Mouse (Mus musculus) testis, adult 2 months (tissue): ENCODE measurements at regions not wholly inside any gene's neighbourhood (a gene's known extent, or its start where the extent isn't known, plus 50 kb on each side); places are given as distances from the start of the nearest gene placed in this dataset.

Source experiments
- H3K27ac ChIP-seq: fragments of 200-500 bp; 2 replicates; pipeline ENCODE4 v1.5.1; 2012; ENCODE audit warnings: low read depth, low read length; ENCODE audit not compliant: control insufficient read depth, insufficient read depth
- H3K27me3 ChIP-seq: fragments of 200-500 bp; 2 replicates; pipeline ENCODE4 v1.6.1; 2012; ENCODE audit warnings: mild to moderate bottlenecking, low read length, moderate library complexity; ENCODE audit not compliant: control insufficient read depth, insufficient read depth
- H3K36me3 ChIP-seq: fragments of 200-500 bp; 2 replicates; pipeline ENCODE4 v1.6.1; 2012; ENCODE audit warnings: mild to moderate bottlenecking, low read length; ENCODE audit not compliant: control insufficient read depth, insufficient read depth
- H3K4me1 ChIP-seq: fragments of 200-500 bp; 2 replicates; pipeline ENCODE4 v1.6.1; 2012; ENCODE audit warnings: low read length; ENCODE audit not compliant: control insufficient read depth, insufficient read depth
- H3K4me3 ChIP-seq: fragments of 200-500 bp; 2 replicates; pipeline ENCODE4 v1.5.1; 2012; ENCODE audit warnings: low read depth, mild to moderate bottlenecking, low read length, moderate library complexity, mixed read lengths; ENCODE audit not compliant: control insufficient read depth
- CTCF ChIP-seq: fragments of 200-500 bp; IDR thresholded peaks from 2 replicates; pipeline ENCODE4 v1.5.1; 2012; ENCODE audit warnings: low read depth, mild to moderate bottlenecking, inconsistent platforms, low read length, moderate library complexity; ENCODE audit not compliant: control insufficient read depth, insufficient read depth, insufficient replicate concordance
- POLR2A ChIP-seq: fragments of 200-500 bp; IDR thresholded peaks from 2 replicates; pipeline ENCODE4 v1.6.1; 2012; ENCODE audit warnings: low read depth, mild to moderate bottlenecking, inconsistent platforms, low read length, moderate library complexity; ENCODE audit not compliant: control insufficient read depth

- TF ChIP-seq CTCF (no peak), POLR2A (no peak)
- H3K27me3 ChIP-seq: no peaks in the 10 kb centered on the region
- no peak overlapping the region for H3K4me3 ChIP-seq
- no peaks in the 10 kb centered on the region for H3K36me3 ChIP-seq
- H3K4me1 ChIP-seq: peaks cover 2% of the 10 kb centered on the region; the same call in 1 of the 2 replicates
- H3K27ac ChIP-seq: no peak overlapping the region
These were observed 125.5 kb upstream of the Adgrl2 start for GRCm38 (mm10) chr3:149115901-149116300.

DNA sequence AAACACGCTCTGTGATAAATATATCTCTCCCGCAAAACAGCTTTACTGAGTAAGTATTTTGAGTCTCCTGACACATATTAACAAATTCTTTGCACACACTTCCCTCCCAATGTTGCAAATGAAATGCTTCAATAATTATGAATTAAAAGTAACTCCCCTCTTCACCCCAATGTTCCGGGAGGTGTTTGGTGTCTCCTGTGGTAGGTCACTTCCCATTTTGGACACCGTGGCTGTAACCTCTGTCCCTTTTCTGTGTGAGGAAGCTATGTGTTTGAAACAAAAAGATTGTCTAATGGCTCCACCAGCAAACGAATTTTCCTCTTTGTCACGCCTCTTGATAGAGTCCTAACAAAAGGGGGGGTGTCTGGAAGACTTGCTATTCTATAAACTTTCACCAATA, 122.5 kb upstream of the Adgrl2 start:
- TF ChIP-seq POLR2A (no peak), CTCF (no peak)
- Histone ChIP-seq H3K27ac (no peak overlapping the region), H3K27me3 (no peaks in the 10 kb centered on the region), H3K36me3 (no peaks in the 10 kb centered on the region), H3K4me3 (no peak overlapping the region), H3K4me1 (peaks cover 2% of the 10 kb centered on the region; the same call in 1 of the 2 replicates)

GRCm38 (mm10) chr3:149111529-149112439, 121.4 kb upstream of the Adgrl2 start:
- no peak overlapping the region for H3K27ac ChIP-seq

GRCm38 (mm10) chr3:149110831-149111230, 120.5 kb upstream of the Adgrl2 start:
- no peak for TF ChIP-seq POLR2A
- TF ChIP-seq CTCF: no peak
- H3K4me1 ChIP-seq: no peaks in the 10 kb centered on the region
- no peaks in the 10 kb centered on the region for H3K27me3 ChIP-seq
- H3K4me3 ChIP-seq: no peak overlapping the region
- H3K36me3 ChIP-seq: no peaks in the 10 kb centered on the region
- no peak overlapping the region for H3K27ac ChIP-seq

More at GRCm38 (mm10) chr3:149111529-149112439, 121.4 kb upstream of the Adgrl2 start:
- no peaks in the 10 kb centered on the region for H3K4me1 ChIP-seq
- H3K27me3 ChIP-seq: no peaks in the 10 kb centered on the region
- no peaks in the 10 kb centered on the region for H3K36me3 ChIP-seq
- no peak for TF ChIP-seq CTCF
- TF ChIP-seq POLR2A: no peak
- no peak overlapping the region for H3K4me3 ChIP-seq

DNA sequence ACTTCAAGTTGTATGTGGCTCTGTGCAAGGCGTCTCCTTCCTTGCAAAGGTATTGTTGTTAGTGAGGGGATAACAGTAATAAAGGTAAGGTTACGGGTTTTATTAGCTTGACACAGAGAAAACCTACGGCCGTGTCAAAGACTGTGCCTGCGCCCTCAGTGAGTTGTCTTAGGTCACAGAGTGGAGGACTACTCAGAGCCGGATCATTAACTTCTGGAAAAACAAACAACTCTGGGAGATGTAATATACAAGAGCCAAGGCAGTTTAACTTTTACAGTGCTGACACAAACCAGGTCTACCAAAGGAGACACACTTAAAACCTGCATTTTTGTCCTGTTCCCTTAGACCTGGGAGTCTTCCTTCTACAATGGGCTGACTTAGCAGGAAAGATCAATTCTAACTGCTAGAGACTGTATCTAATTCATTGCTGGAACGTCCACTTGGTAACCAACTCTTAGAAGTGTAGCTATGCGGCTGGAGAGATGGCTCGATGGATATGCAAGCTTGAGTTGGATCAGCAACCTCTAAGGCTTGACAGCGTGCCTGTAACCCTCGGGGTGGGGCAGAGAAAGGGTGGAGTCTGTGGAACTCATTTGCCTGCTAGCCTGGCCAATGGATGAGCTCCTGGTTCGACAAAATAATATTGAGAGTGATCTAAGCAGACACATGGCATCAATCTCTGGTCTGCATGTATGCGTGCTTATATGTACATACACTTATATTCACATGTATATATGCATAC, 115.5 kb upstream of the Adgrl2 start:
- Histone ChIP-seq H3K27ac (no peak overlapping the region), H3K27me3 (no peaks in the 10 kb centered on the region), H3K36me3 (no peaks in the 10 kb centered on the region), H3K4me1 (no peaks in the 10 kb centered on the region), H3K4me3 (no peak overlapping the region)
- TF ChIP-seq POLR2A (no peak), CTCF (no peak)

GRCm38 (mm10) chr3:149105181-149105580, 114.8 kb upstream of the Adgrl2 start:
- Histone ChIP-seq H3K36me3 (no peaks in the 10 kb centered on the region), H3K4me1 (no peaks in the 10 kb centered on the region), H3K27ac (no peak overlapping the region), H3K4me3 (no peak overlapping the region), H3K27me3 (no peaks in the 10 kb centered on the region)
- TF ChIP-seq POLR2A: no peak
- no peak for TF ChIP-seq CTCF

- Histone ChIP-seq H3K27ac (no peak overlapping the region), H3K4me1 (no peaks in the 10 kb centered on the region), H3K36me3 (no peaks in the 10 kb centered on the region), H3K27me3 (no peaks in the 10 kb centered on the region), H3K4me3 (no peak overlapping the region)
- TF ChIP-seq CTCF (no peak), POLR2A (no peak)
These were observed 113.7 kb upstream of the Adgrl2 start for GRCm38 (mm10) chr3:149104080-149104479.
